Mouse (Mus musculus) MEL (cell line): Measurements from ENCODE around the gene Pik3cd.

Source experiments
- CHD2 ChIP-seq: IDR thresholded peaks from 2 replicates; pipeline ENCODE4 v1.6.1; 2011; ENCODE audit warnings: low read length, improper control_type of control experiment
- CTCF ChIP-seq, 3 experiments: IDR thresholded peaks in 2 of 3; conservative IDR thresholded peaks in 1 of 3; 2 replicates each; pipeline ENCODE4 v1.5.1; 2011 to 2012; ENCODE audit warnings: low read length in 3 of 3, low read depth in 2 of 3, mild to moderate bottlenecking in 2 of 3, improper control_type of control experiment in 1 of 3, inconsistent platforms in 1 of 3, mixed read lengths in 1 of 3, moderate library complexity in 1 of 3; ENCODE audit not compliant: control insufficient read depth in 1 of 3, insufficient read depth in 1 of 3, poor library complexity in 1 of 3, severe bottlenecking in 1 of 3
- GATA1 ChIP-seq: IDR thresholded peaks from 2 replicates; pipeline ENCODE4 v1.6.1; 2011; ENCODE audit warnings: low read depth, low read length, improper control_type of control experiment
- NELFE ChIP-seq: IDR thresholded peaks from 2 replicates; pipeline ENCODE4 v1.6.1; 2011; ENCODE audit warnings: low read depth, low read length, improper control_type of control experiment
- POLR2A ChIP-seq, 2 experiments: IDR thresholded peaks; 2 replicates each; pipeline ENCODE4 v1.6.1; 2011 to 2012; ENCODE audit warnings: low read length in 2 of 2, mild to moderate bottlenecking in 2 of 2, control low read depth in 1 of 2, improper control_type of control experiment in 1 of 2, low read depth in 1 of 2, moderate library complexity in 1 of 2; ENCODE audit not compliant: control insufficient read depth in 1 of 2, insufficient read depth in 1 of 2, poor library complexity in 1 of 2
- USF1 ChIP-seq: IDR thresholded peaks from 2 replicates; pipeline ENCODE4 v1.6.1; 2014; ENCODE audit warnings: low read depth, mild to moderate bottlenecking, inconsistent platforms, low read length, improper control_type of control experiment, moderate library complexity
- USF2 ChIP-seq, 2 experiments: IDR thresholded peaks; 2 replicates each; pipeline ENCODE4 v1.6.1; 2011 to 2012; ENCODE audit warnings: improper control_type of control experiment in 2 of 2, low read length in 2 of 2, borderline replicate concordance in 1 of 2, inconsistent platforms in 1 of 2, low read depth in 1 of 2, mild to moderate bottlenecking in 1 of 2; ENCODE audit not compliant: insufficient read depth in 1 of 2
- ZC3H11A ChIP-seq: IDR thresholded peaks from 2 replicates; pipeline ENCODE4 v1.6.1; 2012; ENCODE audit warnings: low read depth, mild to moderate bottlenecking, inconsistent platforms, low read length, improper control_type of control experiment

- no peak for TF ChIP-seq USF1
- no peak for TF ChIP-seq ZC3H11A
- no peak for TF ChIP-seq USF2 (IDR thresholded peaks at IDR 0.05; ENCODE audit: borderline replicate concordance in 1 of 2, insufficient read depth in 1 of 2, low read depth in 1 of 2, low read length in 2 of 2)
- TF ChIP-seq NELFE, result no peak
- TF ChIP-seq POLR2A (IDR thresholded peaks at IDR 0.05; ENCODE audit: control insufficient read depth in 1 of 2, insufficient read depth in 1 of 2, low read depth in 1 of 2, low read length in 2 of 2, poor library complexity in 1 of 2), result no peak
- no peak for TF ChIP-seq CTCF (IDR thresholded peaks at IDR 0.05 in 2 of 3, conservative IDR thresholded peaks at IDR 0.05 in 1 of 3; ENCODE audit: control insufficient read depth in 1 of 3, insufficient read depth in 1 of 3, low read depth in 2 of 3, low read length in 3 of 3, poor library complexity in 1 of 3, severe bottlenecking in 1 of 3)
- TF ChIP-seq GATA1, result 0 out of 2 replicates have a peak, but pooled peaks have one; percentile 3
- no peak for TF ChIP-seq CHD2
Observed at GRCm38 (mm10) chr4:149705298-149705697, 2.9 kb upstream of the Pik3cd start.
